ENCODE assay signal across 26 mouse cellular contexts in genomic region chr10:85637580-85637979, GRCm38 (mm10).
"Had no signal": no experiment of that assay in that cellular context is flagged by ENCODE, and none has a peak within 500 bp of the region (broad histone marks: within the 10 kb centered on the region; RNA-seq: fewer than 3 reads in every experiment).

No protein-coding gene starts in this region.

- H3K27ac ChIP-seq: gastrocnemius, adult 2 months; heart, embryonic 10.5 days; hindbrain, embryonic 14.5 days; intestine, embryonic 15.5 days; layer of hippocampus, adult 2 months; left cerebral cortex, adult 2 months; limb, embryonic 10.5 days; limb, embryonic 12.5 days; liver, embryonic 13.5 days; liver, embryonic 15.5 days had no signal

- H3K4me2 ChIP-seq: heart, embryonic 12.5 days; hindbrain, embryonic 14.5 days; intestine, embryonic 15.5 days; limb, embryonic 12.5 days; liver, embryonic 11.5 days; liver, embryonic 13.5 days; liver, embryonic 15.5 days had no signal

- DNase-seq: gastrocnemius, adult 2 months; gastrocnemius, postnatal 10 days; gastrocnemius, postnatal 25 days; heart, adult 18-20 months; heart, postnatal 10 days; heart, postnatal 4 days; kidney, adult 18-20 months; kidney, adult 8-10 months; kidney, postnatal 10 days; kidney, postnatal 25 days; kidney, postnatal 4 days; liver; liver, embryonic 13.5 days; liver, postnatal 0 days had no signal

- ATAC-seq: inflammation-experienced regulatory T-cells, adult 6 months; intestine, embryonic 15.5 days; intestine, postnatal 0 days; liver, postnatal 0 days had no signal

- H3K36me3 ChIP-seq: heart, embryonic 10.5 days; heart, embryonic 12.5 days; intestine, embryonic 15.5 days; limb, embryonic 10.5 days; limb, embryonic 12.5 days; liver, embryonic 13.5 days; liver, embryonic 15.5 days had no signal

- H3K4me3 ChIP-seq: gastrocnemius, adult 2 months; heart, embryonic 10.5 days; heart, embryonic 12.5 days; intestine, embryonic 15.5 days; layer of hippocampus, adult 2 months; left cerebral cortex, adult 2 months; limb, embryonic 10.5 days; limb, embryonic 12.5 days; liver, embryonic 13.5 days; liver, embryonic 15.5 days had no signal

- H3K4me1 ChIP-seq: heart, embryonic 10.5 days; heart, embryonic 12.5 days; intestine, embryonic 15.5 days; liver, embryonic 13.5 days; liver, embryonic 15.5 days had no signal

- H3K9ac ChIP-seq: heart, embryonic 12.5 days; hindbrain, embryonic 14.5 days; intestine, embryonic 15.5 days; limb, embryonic 12.5 days; liver, embryonic 13.5 days; liver, embryonic 15.5 days; liver, postnatal 0 days had no signal

- H3K9me3 ChIP-seq: heart, embryonic 10.5 days; heart, embryonic 12.5 days; intestine, embryonic 15.5 days; limb, embryonic 10.5 days; limb, embryonic 12.5 days; liver, embryonic 13.5 days; liver, embryonic 15.5 days had no signal

- H3K27me3 ChIP-seq: heart, embryonic 12.5 days; intestine, embryonic 15.5 days; limb, embryonic 12.5 days; liver, embryonic 13.5 days; liver, embryonic 15.5 days had no signal
